Mouse (Mus musculus) bone marrow macrophage, adult 2 months (primary cell): ENCODE results near the gene Rad51b.

Experiments
- CTCF ChIP-seq: IDR thresholded peaks from 2 replicates; pipeline ENCODE4 v1.5.1; 2012; ENCODE audit warnings: low read depth, mild to moderate bottlenecking, low read length, moderate library complexity
- POLR2A ChIP-seq: IDR thresholded peaks from 2 replicates; pipeline ENCODE4 v1.6.1; 2012; ENCODE audit warnings: mild to moderate bottlenecking, low read depth, low read length, borderline replicate concordance

DNA sequence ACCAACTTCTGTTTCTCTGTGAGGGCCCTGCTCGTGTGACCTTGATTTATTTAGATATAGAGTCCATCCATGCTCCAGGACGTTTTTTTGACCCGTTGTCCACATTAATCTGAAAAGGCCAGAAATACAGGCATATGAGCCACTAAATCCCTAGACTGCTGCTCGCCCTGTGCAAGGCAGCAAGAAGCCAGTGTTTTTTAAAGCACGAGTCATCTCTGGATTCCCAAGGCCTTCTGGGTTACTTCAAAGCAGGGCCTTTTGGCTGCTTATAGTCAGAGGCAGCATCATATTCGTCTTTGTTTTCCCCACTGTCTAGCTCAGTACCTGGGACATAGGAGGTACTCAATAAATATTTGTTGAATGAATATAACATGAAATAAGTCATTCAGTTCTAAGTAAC is 492.4 kb downstream of the Rad51b start:
- TF ChIP-seq POLR2A (no peak), CTCF (no peak)
